ENCODE assay signal across 19 mouse cellular contexts in genomic region chr7:35372483-35373017, GRCm38 (mm10). TPM values are rescaled to one million over a fixed set of nuclear protein-coding genes. Genes with fewer than 3 reads are reported as not detected.
DNase-seq lines count a peak whose midpoint lies in the region; ATAC-seq and TF ChIP-seq lines count a peak whose summit lies in the region.
"Had no signal": no experiment of that assay in that cellular context is flagged by ENCODE, and none has a peak within 500 bp of the region (broad histone marks: within the 10 kb centered on the region; RNA-seq: fewer than 3 reads in every experiment).

No protein-coding gene starts in this region.

- WGBS in liver, embryonic 16.5 days (ENCODE audit: insufficient replicate concordance): 71% methylated on average over 14 of the region's 14 CpGs
- 74% methylated on average over 14 of the region's 14 CpGs for WGBS in liver, embryonic 12.5 days (ENCODE audit: insufficient replicate concordance)
- WGBS in intestine, embryonic 15.5 days: 63% methylated on average over 14 of the region's 14 CpGs
- WGBS in stomach, embryonic 15.5 days: 71% methylated on average over 14 of the region's 14 CpGs

- CTCF ChIA-PET in Patski (lab: Charles Lee): interaction anchor here (1.8 kb wide), 1 partner anchor 8 kb away, joined by 6 read pairs; no protein-coding TSS in a partner anchor

- ATAC-seq in liver, embryonic 16.5 days (ENCODE audit: low read depth): peak; percentile 63; the same call in 1 of the 2 replicates
- no peak for ATAC-seq in liver, embryonic 12.5 days
- peak; percentile 2 for ATAC-seq in Patski
- peak; percentile 93 for ATAC-seq in intestine, embryonic 15.5 days
- ATAC-seq in stomach, embryonic 15.5 days (ENCODE audit: insufficient read depth, low FRiP score, low read depth): peak; percentile 85
- ATAC-seq: activated CD4-positive, CD25-positive, alpha-beta regulatory T cell, adult 4 months; inflammation-experienced regulatory T-cells, adult 6 months; midbrain, embryonic 13.5 days had no signal

- TF ChIP-seq CTCF in Patski (IDR thresholded peaks at IDR 0.05): no peak

- in situ Hi-C loops in Patski (cut with MboI; ENCODE audit: low pct_unique_long_range_greater_than_20kb): no loop called here

- H3K4me1 ChIP-seq in liver, embryonic 16.5 days (ENCODE audit: control insufficient read depth, low read depth, low read length): no peaks in the 10 kb centered on the region
- H3K4me1 ChIP-seq in liver, embryonic 12.5 days: peaks cover 3% of the 10 kb centered on the region; the same call in 1 of the 2 replicates
- H3K4me1 ChIP-seq in intestine, embryonic 15.5 days (replicated peaks): peaks cover 7% of the 10 kb centered on the region; the same call in 1 of the 2 replicates
- H3K4me1 ChIP-seq in stomach, embryonic 15.5 days: peaks cover 8% of the 10 kb centered on the region
- H3K4me1 ChIP-seq: lung, embryonic 15.5 days; midbrain, embryonic 13.5 days had no signal

- no peak overlapping the region for H3K4me2 ChIP-seq in liver, embryonic 16.5 days (ENCODE audit: low read depth, low read length)
- H3K4me2 ChIP-seq in liver, embryonic 12.5 days: no peak overlapping the region
- H3K4me2 ChIP-seq in intestine, embryonic 15.5 days (replicated peaks): peak overlapping the region; percentile 26; the same call in 1 of the 2 replicates
- no peak overlapping the region for H3K4me2 ChIP-seq in stomach, embryonic 15.5 days
- H3K4me2 ChIP-seq: forebrain, embryonic 12.5 days; hindbrain, embryonic 13.5 days; lung, embryonic 15.5 days; midbrain, embryonic 13.5 days; neural tube, embryonic 13.5 days had no signal

- H3K36me3 ChIP-seq in liver, embryonic 16.5 days (ENCODE audit: control insufficient read depth, insufficient read depth): peaks cover 4% of the 10 kb centered on the region; the same call in 1 of the 2 replicates
- peaks cover 6% of the 10 kb centered on the region; the same call in 1 of the 2 replicates for H3K36me3 ChIP-seq in liver, embryonic 12.5 days
- no peaks in the 10 kb centered on the region for H3K36me3 ChIP-seq in intestine, embryonic 15.5 days
- 0 out of 2 replicates have a peak, but pooled peaks cover 3% of the 10 kb centered on the region for H3K36me3 ChIP-seq in stomach, embryonic 15.5 days
- H3K36me3 ChIP-seq: forebrain, embryonic 12.5 days; hindbrain, embryonic 13.5 days; lung, embryonic 15.5 days; midbrain, embryonic 13.5 days; neural tube, embryonic 13.5 days had no signal

- no peak for DNase-seq in Patski (ENCODE audit: low read depth, low spot score)
- DNase-seq in right cerebral cortex, postnatal 36 days (ENCODE audit: low spot score in 2 of 2): no peak
- no peak for DNase-seq in gastrocnemius, adult 18-20 months (ENCODE audit: low spot score)
- DNase-seq: adrenal gland, postnatal 10 days; cerebellum, adult 9-10 months; left cerebral cortex, postnatal 4 days; thymus, postnatal 36 days had no signal

- no peaks in the 10 kb centered on the region for H3K9me3 ChIP-seq in liver, embryonic 16.5 days (replicated peaks; ENCODE audit: control insufficient read depth, low read length)
- no peaks in the 10 kb centered on the region for H3K9me3 ChIP-seq in liver, embryonic 12.5 days (replicated peaks)
- H3K9me3 ChIP-seq in intestine, embryonic 15.5 days: no peaks in the 10 kb centered on the region
- H3K9me3 ChIP-seq in stomach, embryonic 15.5 days: no peaks in the 10 kb centered on the region
- H3K9me3 ChIP-seq: hindbrain, embryonic 13.5 days; lung, embryonic 15.5 days; midbrain, embryonic 13.5 days had no signal

- POLR2A ChIA-PET in Patski (lab: Charles Lee): interaction anchor here (1.1 to 1.8 kb wide), 3 partner anchors 10 to 38 kb away, joined by 6 to 9 read pairs (median 6); partner anchors contain the start of gene Rhpn2

- H3K9ac ChIP-seq in liver, embryonic 16.5 days (ENCODE audit: low read depth, low read length): no peak overlapping the region
- H3K9ac ChIP-seq in liver, embryonic 12.5 days: no peak overlapping the region
- H3K9ac ChIP-seq in intestine, embryonic 15.5 days: no peak overlapping the region
- H3K9ac ChIP-seq in stomach, embryonic 15.5 days: no peak overlapping the region
- H3K9ac ChIP-seq: forebrain, embryonic 12.5 days; hindbrain, embryonic 13.5 days; lung, embryonic 15.5 days; midbrain, embryonic 13.5 days; neural tube, embryonic 13.5 days had no signal

- no peaks in the 10 kb centered on the region for H3K27me3 ChIP-seq in liver, embryonic 16.5 days (ENCODE audit: control insufficient read depth, insufficient read depth, low read depth, low read length)
- no peaks in the 10 kb centered on the region for H3K27me3 ChIP-seq in liver, embryonic 12.5 days (replicated peaks)
- H3K27me3 ChIP-seq in Patski: no peaks in the 10 kb centered on the region
- no peaks in the 10 kb centered on the region for H3K27me3 ChIP-seq in intestine, embryonic 15.5 days (replicated peaks)
- no peaks in the 10 kb centered on the region for H3K27me3 ChIP-seq in stomach, embryonic 15.5 days (replicated peaks)
- H3K27me3 ChIP-seq: hindbrain, embryonic 13.5 days; lung, embryonic 15.5 days; midbrain, embryonic 13.5 days; neural tube, embryonic 13.5 days had no signal

- H3K4me3 ChIP-seq in liver, embryonic 16.5 days (ENCODE audit: low read depth, low read length): no peak overlapping the region
- H3K4me3 ChIP-seq in liver, embryonic 12.5 days: no peak overlapping the region
- no peak overlapping the region for H3K4me3 ChIP-seq in intestine, embryonic 15.5 days (replicated peaks)
- no peak overlapping the region for H3K4me3 ChIP-seq in stomach, embryonic 15.5 days (replicated peaks)
- H3K4me3 ChIP-seq: forebrain, embryonic 12.5 days; hindbrain, embryonic 13.5 days; lung, embryonic 15.5 days; midbrain, embryonic 13.5 days; neural tube, embryonic 13.5 days had no signal

- no peak overlapping the region for H3K27ac ChIP-seq in liver, embryonic 16.5 days (ENCODE audit: low read length)
- no peak overlapping the region for H3K27ac ChIP-seq in liver, embryonic 12.5 days
- H3K27ac ChIP-seq in intestine, embryonic 15.5 days: peak overlapping the region; percentile 93
- H3K27ac ChIP-seq in stomach, embryonic 15.5 days: peak overlapping the region; percentile 77
- H3K27ac ChIP-seq: forebrain, embryonic 12.5 days; hindbrain, embryonic 13.5 days; lung, embryonic 15.5 days; midbrain, embryonic 13.5 days; neural tube, embryonic 13.5 days had no signal

RNA-seq across cellular contexts. Expression of gene Faap24, which starts 24.1 kb away (rescaled TPM):
- polyA plus RNA-seq in liver, embryonic 16.5 days (2015; fragmentation: Nextera tagmentation; extraction: Ambion mirVana): 15.0 and 17.1 TPM in 2 replicates
- polyA plus RNA-seq in liver, embryonic 12.5 days (2016; fragmentation: Nextera tagmentation; extraction: Ambion mirVana): 34.4 and 34.7 TPM in 2 replicates
- polyA plus RNA-seq in Patski (2021): 7.1 TPM
- polyA plus RNA-seq in intestine, embryonic 15.5 days (2015; fragmentation: Nextera tagmentation; extraction: Ambion mirVana): 22.0 and 22.7 TPM in 2 replicates
- 17.1 and 17.5 TPM in 2 replicates for polyA plus RNA-seq in stomach, embryonic 15.5 days (2015; fragmentation: Nextera tagmentation; extraction: Ambion mirVana)
- total RNA-seq in gastrocnemius, adult 18-20 months (2021): 1 to 10 TPM in 1 of 2 experiments, under 1 TPM in 1; 0.97 to 1.1 TPM

RNA-seq across cellular contexts. Expression of gene Cep89, which starts 24.3 kb away (rescaled TPM):
- 17.7 and 18.6 TPM in 2 replicates for polyA plus RNA-seq in liver, embryonic 16.5 days (2015; fragmentation: Nextera tagmentation; extraction: Ambion mirVana)
- polyA plus RNA-seq in liver, embryonic 12.5 days (2016; fragmentation: Nextera tagmentation; extraction: Ambion mirVana): 25.5 and 25.9 TPM in 2 replicates
- 38.1 TPM for polyA plus RNA-seq in Patski (2021)
- polyA plus RNA-seq in intestine, embryonic 15.5 days (2015; fragmentation: Nextera tagmentation; extraction: Ambion mirVana): 43.2 and 45.8 TPM in 2 replicates
- polyA plus RNA-seq in stomach, embryonic 15.5 days (2015; fragmentation: Nextera tagmentation; extraction: Ambion mirVana): 45.4 and 49.3 TPM in 2 replicates
- total RNA-seq in gastrocnemius, adult 18-20 months (2021): 1 to 10 TPM; 4.6 to 5.6 TPM

RNA-seq across cellular contexts. Expression of gene Rhpn2, which starts 38.6 kb away (rescaled TPM):
- polyA plus RNA-seq in liver, embryonic 16.5 days (2015; fragmentation: Nextera tagmentation; extraction: Ambion mirVana): 5.6 and 7.1 TPM in 2 replicates
- polyA plus RNA-seq in liver, embryonic 12.5 days (2016; fragmentation: Nextera tagmentation; extraction: Ambion mirVana): 4.6 and 5.5 TPM in 2 replicates
- 21.4 TPM for polyA plus RNA-seq in Patski (2021)
- 73.2 and 74.7 TPM in 2 replicates for polyA plus RNA-seq in intestine, embryonic 15.5 days (2015; fragmentation: Nextera tagmentation; extraction: Ambion mirVana)
- 29.2 and 38.2 TPM in 2 replicates for polyA plus RNA-seq in stomach, embryonic 15.5 days (2015; fragmentation: Nextera tagmentation; extraction: Ambion mirVana)
- 1 to 10 TPM; 2.4 to 4.2 TPM for total RNA-seq in gastrocnemius, adult 18-20 months (2021)
- total RNA-seq: megakaryocyte, adult 5-6 weeks had no signal

RNA-seq across cellular contexts. Expression of gene Gpatch1, which starts 54.3 kb away (rescaled TPM):
- polyA plus RNA-seq in liver, embryonic 16.5 days (2015; fragmentation: Nextera tagmentation; extraction: Ambion mirVana): 4.8 and 5.5 TPM in 2 replicates
- polyA plus RNA-seq in liver, embryonic 12.5 days (2016; fragmentation: Nextera tagmentation; extraction: Ambion mirVana): 9.6 and 10.6 TPM in 2 replicates
- 15.5 TPM for polyA plus RNA-seq in Patski (2021)
- polyA plus RNA-seq in intestine, embryonic 15.5 days (2015; fragmentation: Nextera tagmentation; extraction: Ambion mirVana): 14.8 and 14.9 TPM in 2 replicates
- polyA plus RNA-seq in stomach, embryonic 15.5 days (2015; fragmentation: Nextera tagmentation; extraction: Ambion mirVana): 13.2 and 13.7 TPM in 2 replicates
- total RNA-seq in gastrocnemius, adult 18-20 months (2021): 1 to 10 TPM; 7.0 to 7.6 TPM

Comparison
In these comparisons a context has a peak if more than half of its experiments do, and no peak if none do; other contexts are left out.
1. H3K27ac ChIP-seq: peak in intestine, embryonic 15.5 days (single experiment) and stomach, embryonic 15.5 days (single experiment); none in liver, embryonic 16.5 days (single experiment) and liver, embryonic 12.5 days (single experiment).